Mouse (Mus musculus) embryonic fibroblast, embryonic 13.5 days (primary cell): ENCODE measurements around the gene Rnf212b. TPM values are rescaled to one million over a fixed set of nuclear protein-coding genes. Genes with fewer than 3 reads are reported as not detected.

ENCODE experiments used
- H3K27ac ChIP-seq: 2 replicates; pipeline ENCODE4 v1.5.1; 2012; ENCODE audit warnings: low read length, control low read depth, inconsistent platforms; ENCODE audit not compliant: insufficient read depth
- H3K4me1 ChIP-seq: 2 replicates; pipeline ENCODE4 v1.6.1; 2011; ENCODE audit warnings: low read length; ENCODE audit not compliant: control insufficient read depth, insufficient read depth
- H3K4me3 ChIP-seq: 2 replicates; pipeline ENCODE4 v1.5.1; 2011; ENCODE audit warnings: mild to moderate bottlenecking, control low read depth, low read length; ENCODE audit not compliant: insufficient read depth
- CTCF ChIP-seq: IDR thresholded peaks from 2 replicates; pipeline ENCODE4 v1.5.1; 2011; ENCODE audit warnings: mild to moderate bottlenecking, control low read depth, low read length, moderate library complexity, borderline replicate concordance; ENCODE audit not compliant: insufficient read depth
- POLR2A ChIP-seq: IDR thresholded peaks from 2 replicates; pipeline ENCODE4 v1.6.1; 2011; ENCODE audit warnings: low read depth, mild to moderate bottlenecking, control low read depth, low read length, moderate library complexity
- polyA plus RNA-seq: library from polyadenylated mRNA; stranded (reverse); fragments of >200 nt; gene quantifications from 2 replicates; pipeline ENCODE4 v1.2.4, GENCODE M21; 2011; ENCODE audit warnings: low read depth; ENCODE audit not compliant: missing spikeins, insufficient read length

Rnf212b gene
- polyA plus RNA-seq, 1 experiment = not detected

GRCm38 (mm10) chr14:54780836-54781609, 32.9 kb upstream of the Rnf212b start:
- H3K4me1 ChIP-seq = no peaks in the 10 kb centered on the region
- no peak overlapping the region for H3K27ac ChIP-seq
- peak overlapping the region; percentile 40 for H3K4me3 ChIP-seq
- TF ChIP-seq CTCF (no peak), POLR2A (no peak)

- Histone ChIP-seq H3K4me3 (peak within 1 kb of the TSS; percentile 40), H3K4me1 (no peaks in the 10 kb centered on the region), H3K27ac (no peak within 1 kb of the TSS)
- TF ChIP-seq CTCF (no peak), POLR2A (no peak)
Observed at GRCm38 (mm10) chr14:54781610-54782365, 32.2 kb upstream of the Rnf212b start, which contains the start of gene Slc7a8. Slc7a8 (minus strand) TSS chr14:54781946.

- no peak overlapping the region for H3K4me3 ChIP-seq
- no peak for TF ChIP-seq CTCF
- TF ChIP-seq POLR2A = no peak
- H3K27ac ChIP-seq = no peak overlapping the region
- no peaks in the 10 kb centered on the region for H3K4me1 ChIP-seq
Observed at GRCm38 (mm10) chr14:54782971-54783370, 31.0 kb upstream of the Rnf212b start.

DNA sequence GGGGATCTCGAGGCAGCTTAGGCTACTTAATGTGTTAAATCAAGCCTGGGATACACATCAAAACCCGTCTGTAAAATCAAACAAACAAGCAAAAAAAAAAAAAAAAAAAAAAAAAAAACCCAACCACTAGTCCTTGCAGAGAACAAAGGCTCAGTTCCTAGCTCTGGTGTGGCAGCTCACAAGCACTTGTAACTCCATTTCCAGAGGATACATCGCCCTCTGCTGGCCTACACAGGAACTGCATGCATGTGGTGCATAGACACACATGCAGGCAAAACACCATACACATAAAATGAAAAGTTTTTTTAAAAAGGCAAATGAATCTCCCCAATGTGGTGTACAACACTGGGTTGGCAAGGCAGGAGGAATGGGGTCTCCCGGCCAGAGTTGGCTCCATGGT, 28.0 kb upstream of the Rnf212b start:
- H3K27ac ChIP-seq = no peak overlapping the region
- H3K4me3 ChIP-seq = no peak overlapping the region
- TF ChIP-seq CTCF (peak; percentile 60; the same call in 1 of the 2 replicates), POLR2A (no peak)
- H3K4me1 ChIP-seq = no peaks in the 10 kb centered on the region

GRCm38 (mm10) chr14:54786489-54786888, 27.5 kb upstream of the Rnf212b start:
- TF ChIP-seq CTCF = no peak
- TF ChIP-seq POLR2A = no peak
- H3K27ac ChIP-seq = no peak overlapping the region
- H3K4me3 ChIP-seq = no peak overlapping the region
- no peaks in the 10 kb centered on the region for H3K4me1 ChIP-seq

DNA sequence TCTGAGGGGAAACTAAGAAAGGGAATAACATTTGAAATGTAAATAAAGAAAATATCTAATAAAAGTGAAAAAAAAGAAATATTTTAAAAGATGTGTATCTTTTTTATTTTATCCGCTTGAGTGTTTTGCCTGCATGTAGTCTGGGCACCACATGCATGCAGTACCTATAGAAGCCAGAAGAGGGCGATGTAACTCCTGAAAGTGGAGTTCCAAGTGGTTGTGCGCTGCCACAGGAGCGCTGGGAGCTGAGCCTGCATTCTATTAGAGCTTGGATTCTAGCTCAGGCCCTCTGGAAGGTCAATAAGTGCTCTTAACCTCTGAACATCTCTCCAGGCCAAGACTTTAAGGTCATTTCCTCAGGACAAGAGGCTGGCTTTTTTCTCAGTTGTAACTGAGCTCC, 26.7 kb upstream of the Rnf212b start:
- Histone ChIP-seq H3K4me1 (no peaks in the 10 kb centered on the region), H3K4me3 (no peak overlapping the region), H3K27ac (no peak overlapping the region)
- no peak for TF ChIP-seq CTCF
- no peak for TF ChIP-seq POLR2A

DNA sequence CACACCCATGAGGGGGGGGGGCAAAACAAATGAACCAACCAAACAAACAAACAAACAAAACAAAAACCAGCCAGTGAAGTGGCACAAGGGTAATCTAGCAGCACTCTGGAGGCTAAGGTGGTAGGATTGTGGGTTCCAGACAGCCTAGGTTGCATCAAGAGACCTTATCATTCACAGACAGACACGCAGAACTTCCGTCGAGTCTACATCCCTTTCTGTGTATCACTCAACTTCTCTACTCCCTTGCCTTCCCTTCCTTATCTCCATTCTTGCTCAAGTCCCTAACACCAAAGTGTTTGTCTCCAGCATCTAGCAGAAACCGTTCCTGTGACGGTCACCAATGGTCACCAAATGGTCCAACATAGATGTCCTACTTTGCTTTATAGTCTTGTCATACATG, 25.7 kb upstream of the Rnf212b start:
- Histone ChIP-seq H3K27ac (no peak overlapping the region), H3K4me3 (no peak overlapping the region), H3K4me1 (no peaks in the 10 kb centered on the region)
- TF ChIP-seq CTCF (no peak), POLR2A (no peak)

GRCm38 (mm10) chr14:54792166-54792565, 21.8 kb upstream of the Rnf212b start:
- H3K4me3 ChIP-seq = no peak overlapping the region
- TF ChIP-seq POLR2A = no peak
- no peak for TF ChIP-seq CTCF
- no peak overlapping the region for H3K27ac ChIP-seq
- H3K4me1 ChIP-seq = no peaks in the 10 kb centered on the region

- no peak overlapping the region for H3K27ac ChIP-seq
- no peak overlapping the region for H3K4me3 ChIP-seq
- no peaks in the 10 kb centered on the region for H3K4me1 ChIP-seq
- TF ChIP-seq POLR2A (no peak), CTCF (no peak)
Observed at GRCm38 (mm10) chr14:54793351-54793750, 20.6 kb upstream of the Rnf212b start.
